19 mouse cellular contexts compared by ENCODE assay signal in the genomic region with DNA sequence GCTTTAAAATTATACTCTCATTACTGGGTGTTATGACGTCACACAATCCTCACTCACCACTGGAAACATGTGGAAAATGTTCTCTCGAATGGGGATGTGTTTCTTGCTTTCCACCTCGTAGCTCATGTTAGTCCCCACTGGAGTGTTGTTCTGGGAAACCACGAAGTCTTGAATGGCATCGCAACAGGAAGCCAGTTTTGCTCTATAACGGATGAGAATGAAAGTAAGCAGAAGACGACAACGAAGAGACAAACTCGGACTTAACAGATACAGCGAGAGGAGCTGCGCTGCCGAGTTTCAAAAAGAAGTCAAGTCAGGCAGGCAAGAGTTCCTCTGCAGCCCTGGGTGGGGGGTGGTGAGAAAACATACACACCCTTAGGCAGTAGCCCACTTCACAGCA.
DNase-seq lines count a peak whose midpoint lies in the region; ATAC-seq and TF ChIP-seq lines count a peak whose summit lies in the region.
"Had no signal": no experiment of that assay in that cellular context is flagged by ENCODE, and none has a peak within 500 bp of the region (broad histone marks: within the 10 kb centered on the region; RNA-seq: fewer than 3 reads in every experiment).

No protein-coding gene starts in this region.

- TF ChIP-seq CTCF in spleen, adult 2 months (IDR thresholded peaks at IDR 0.05; ENCODE audit: extremely low read depth, insufficient read depth, insufficient read length, insufficient replicate concordance), result no peak

- H3K27me3 ChIP-seq in spleen, adult 2 months (ENCODE audit: control insufficient read depth, insufficient read depth, low read length), result no peaks in the 10 kb centered on the region
- no peaks in the 10 kb centered on the region for H3K27me3 ChIP-seq in heart, embryonic 11.5 days (ENCODE audit: control insufficient read depth, insufficient read depth, low read length)
- H3K27me3 ChIP-seq: heart, embryonic 13.5 days; hindbrain, embryonic 13.5 days; limb, embryonic 13.5 days; liver, embryonic 13.5 days; lung, embryonic 15.5 days; midbrain, embryonic 12.5 days; Patski had no signal

- DNase-seq in spleen, adult 2 months (ENCODE audit: low read depth in 1 of 2, low spot score in 2 of 2), result no peak
- no peak for DNase-seq in spleen, adult 18-20 months
- DNase-seq in ES-CJ7 (ENCODE audit: low read depth, low spot score), result peak; percentile 3
- peak; percentile 14 to 18 for DNase-seq in thymus, postnatal 36 days
- DNase-seq in left cerebral cortex, adult 9 months (ENCODE audit: low spot score in 2 of 2), result no peak
- DNase-seq in adrenal gland, postnatal 10 days, result no peak
- DNase-seq: gastrocnemius, adult 2 months; heart, adult 11 months had no signal

- peak overlapping the region; percentile 10; the same call in 1 of the 2 replicates for H3K4me3 ChIP-seq in spleen, adult 2 months (ENCODE audit: extremely low read depth, insufficient read depth, insufficient read length)
- H3K4me3 ChIP-seq in heart, embryonic 11.5 days (ENCODE audit: low read depth, low read length), result no peak overlapping the region
- H3K4me3 ChIP-seq: forebrain, embryonic 10.5 days; gastrocnemius, adult 2 months; heart, embryonic 13.5 days; hindbrain, embryonic 13.5 days; intestine, embryonic 15.5 days; limb, embryonic 13.5 days; liver, embryonic 13.5 days; lung, embryonic 15.5 days; midbrain, embryonic 12.5 days had no signal

- no peaks in the 10 kb centered on the region for H3K36me3 ChIP-seq in spleen, adult 2 months (ENCODE audit: control insufficient read depth, insufficient read depth, low read length)
- no peaks in the 10 kb centered on the region for H3K36me3 ChIP-seq in heart, embryonic 11.5 days (ENCODE audit: control insufficient read depth, insufficient read depth, low read length)
- H3K36me3 ChIP-seq: forebrain, embryonic 10.5 days; heart, embryonic 13.5 days; hindbrain, embryonic 13.5 days; intestine, embryonic 15.5 days; limb, embryonic 13.5 days; liver, embryonic 13.5 days; lung, embryonic 15.5 days; midbrain, embryonic 12.5 days had no signal

- peak; percentile 32; the same call in 1 of the 2 replicates for ATAC-seq in common myeloid progenitor, adult 5-6 weeks (replicated peaks; ENCODE audit: low read depth, poor library complexity, severe bottlenecking)
- no peak for ATAC-seq in heart, embryonic 11.5 days (replicated peaks; ENCODE audit: insufficient number of reproducible peaks, low FRiP score, low TSS enrichment)
- ATAC-seq: intestine, embryonic 15.5 days; Patski had no signal

- no peak for TF ChIP-seq POLR2A in spleen, adult 2 months (IDR thresholded peaks at IDR 0.05; ENCODE audit: low read depth, low read length)

- H3K4me2 ChIP-seq in heart, embryonic 11.5 days, result no peak overlapping the region
- H3K4me2 ChIP-seq: heart, embryonic 13.5 days; hindbrain, embryonic 13.5 days; intestine, embryonic 15.5 days; limb, embryonic 13.5 days; liver, embryonic 13.5 days; lung, embryonic 15.5 days; midbrain, embryonic 12.5 days had no signal

- WGBS in spleen, adult 2 months, result 33% methylated on average over 12 of the region's 12 CpGs
- WGBS in heart, embryonic 11.5 days (ENCODE audit: insufficient replicate concordance), result 79% methylated on average over 12 of the region's 12 CpGs

- H3K4me1 ChIP-seq in spleen, adult 2 months (ENCODE audit: control insufficient read depth, insufficient read depth, insufficient read length), result no peaks in the 10 kb centered on the region
- no peaks in the 10 kb centered on the region for H3K4me1 ChIP-seq in heart, embryonic 11.5 days (ENCODE audit: control insufficient read depth, insufficient read depth, low read length)
- H3K4me1 ChIP-seq: forebrain, embryonic 10.5 days; heart, embryonic 13.5 days; hindbrain, embryonic 13.5 days; intestine, embryonic 15.5 days; limb, embryonic 13.5 days; liver, embryonic 13.5 days; lung, embryonic 15.5 days; midbrain, embryonic 12.5 days had no signal

- H3K9me3 ChIP-seq in heart, embryonic 11.5 days (replicated peaks; ENCODE audit: control insufficient read depth, low read length), result no peaks in the 10 kb centered on the region
- H3K9me3 ChIP-seq: forebrain, embryonic 10.5 days; heart, embryonic 13.5 days; hindbrain, embryonic 13.5 days; intestine, embryonic 15.5 days; limb, embryonic 13.5 days; liver, embryonic 13.5 days; lung, embryonic 15.5 days; midbrain, embryonic 12.5 days had no signal

- H3K9ac ChIP-seq in heart, embryonic 11.5 days (ENCODE audit: low read depth, low read length), result no peak overlapping the region
- H3K9ac ChIP-seq: heart, embryonic 13.5 days; hindbrain, embryonic 13.5 days; intestine, embryonic 15.5 days; limb, embryonic 13.5 days; liver, embryonic 13.5 days; lung, embryonic 15.5 days; midbrain, embryonic 12.5 days had no signal

- no peak overlapping the region for H3K27ac ChIP-seq in spleen, adult 2 months (ENCODE audit: insufficient read depth, low read length)
- H3K27ac ChIP-seq in heart, embryonic 11.5 days (ENCODE audit: low read depth, low read length), result no peak overlapping the region
- H3K27ac ChIP-seq: forebrain, embryonic 10.5 days; gastrocnemius, adult 2 months; heart, embryonic 13.5 days; hindbrain, embryonic 13.5 days; intestine, embryonic 15.5 days; limb, embryonic 13.5 days; liver, embryonic 13.5 days; lung, embryonic 15.5 days; midbrain, embryonic 12.5 days had no signal

Comparison
In these comparisons a context has a peak if more than half of its experiments do, and no peak if none do; other contexts are left out.
1. DNase-seq: peak in ES-CJ7 (single experiment) and thymus, postnatal 36 days (2 of 2); none in spleen, adult 2 months (0 of 2), spleen, adult 18-20 months (0 of 2), left cerebral cortex, adult 9 months (0 of 2) and adrenal gland, postnatal 10 days (single experiment).